Mouse (Mus musculus) ES-Bruce4 (cell line): ENCODE data around the gene Rbm15. TPM values are rescaled to one million over a fixed set of nuclear protein-coding genes. Genes with fewer than 3 reads are reported as not detected.
A peak's percentile ranks its signal among the peaks of the same experiment; 100 is the strongest.

Source experiments
- H3K27ac ChIP-seq: 2 replicates; pipeline ENCODE4 v1.5.1; 2012; ENCODE audit warnings: low read length, inconsistent platforms; ENCODE audit not compliant: insufficient read depth
- H3K27me3 ChIP-seq: 2 replicates; pipeline ENCODE4 v1.6.1; 2012; ENCODE audit warnings: mild to moderate bottlenecking, low read length, inconsistent platforms; ENCODE audit not compliant: control insufficient read depth, poor library complexity, insufficient read depth, severe bottlenecking
- H3K36me3 ChIP-seq: 2 replicates; pipeline ENCODE4 v1.6.1; 2012; ENCODE audit warnings: inconsistent platforms, mild to moderate bottlenecking, low read length, moderate library complexity; ENCODE audit not compliant: control insufficient read depth, poor library complexity, insufficient read depth, severe bottlenecking
- H3K4me1 ChIP-seq: one replicate; pipeline ENCODE4 v1.8.1; 2011; ENCODE audit warnings: low read length; ENCODE audit not compliant: control insufficient read depth, insufficient read depth
- H3K4me3 ChIP-seq: 2 replicates; pipeline ENCODE4 v1.5.1; 2011; ENCODE audit warnings: low read depth, mild to moderate bottlenecking, low read length
- H3K9ac ChIP-seq: 2 replicates; pipeline ENCODE4 v1.6.1; 2012; ENCODE audit warnings: low read depth, mild to moderate bottlenecking, inconsistent platforms; ENCODE audit not compliant: poor library complexity, severe bottlenecking
- H3K9me3 ChIP-seq: replicated peaks from 2 replicates; pipeline ENCODE4 v1.6.1; 2012; ENCODE audit warnings: mild to moderate bottlenecking, low read length, inconsistent platforms; ENCODE audit not compliant: control insufficient read depth, poor library complexity, insufficient read depth, severe bottlenecking
- CTCF ChIP-seq: IDR thresholded peaks from one replicate; pipeline ENCODE4 v1.8.1; 2011; ENCODE audit warnings: low read depth, low read length
- EP300 ChIP-seq: IDR thresholded peaks from 2 replicates; pipeline ENCODE4 v1.6.1; 2011; ENCODE audit warnings: low read depth, low read length; ENCODE audit not compliant: insufficient read depth
- POLR2A ChIP-seq: IDR thresholded peaks from one replicate; pipeline ENCODE4 v1.8.1; 2011; ENCODE audit warnings: low read length; ENCODE audit not compliant: insufficient read depth
- polyA plus RNA-seq: library from polyadenylated mRNA; stranded (reverse); fragments of >200 nt; gene quantifications from 2 replicates; pipeline ENCODE4 v1.2.4, GENCODE M21; 2011; ENCODE audit warnings: low read depth; ENCODE audit not compliant: missing spikeins, insufficient read depth, insufficient read length

Gene Rbm15
- polyA plus RNA-seq, 1 experiment, result 51.7 TPM

DNA sequence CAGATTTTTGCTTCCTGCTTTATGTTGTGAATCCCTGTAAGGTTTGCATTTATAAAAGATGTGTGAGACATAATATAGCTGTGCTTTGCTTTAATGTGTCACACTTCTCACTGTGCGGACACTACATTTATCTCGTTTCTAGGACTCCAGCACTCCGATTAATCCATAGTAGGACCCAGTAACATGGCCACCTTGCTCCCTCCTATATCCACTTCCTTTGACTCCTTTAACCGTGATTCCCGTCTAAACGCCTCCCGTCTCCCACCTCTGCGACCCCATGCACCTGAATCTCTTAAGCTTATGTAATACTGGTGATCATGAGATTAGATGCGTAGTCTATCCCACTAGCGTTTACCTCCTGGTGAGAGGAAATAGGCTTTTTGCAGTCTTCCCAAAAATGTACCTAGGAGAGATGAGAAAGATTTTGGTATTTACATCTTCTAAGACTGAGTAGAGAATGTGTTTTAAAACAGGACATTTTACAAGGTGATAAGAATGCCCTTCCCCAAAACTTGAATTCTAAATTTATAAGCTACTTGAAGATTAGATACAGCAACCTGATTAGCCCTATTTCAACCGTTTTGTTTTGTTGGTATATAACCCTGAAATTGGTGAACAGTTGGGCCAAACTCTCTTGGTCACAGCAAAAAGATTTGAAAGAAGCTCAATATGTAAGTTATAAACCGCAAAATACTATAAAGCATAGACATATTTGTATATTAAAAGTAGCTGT, 895 bp upstream of the Rbm15 start:
- Histone ChIP-seq H3K9ac (peak overlapping the region; percentile 82), H3K4me3 (peak overlapping the region; percentile 88), H3K4me1 (no peaks in the 10 kb centered on the region), H3K27me3 (no peaks in the 10 kb centered on the region), H3K27ac (peak overlapping the region; percentile 89), H3K9me3 (no peaks in the 10 kb centered on the region), H3K36me3 (peaks cover 20% of the 10 kb centered on the region)
- TF ChIP-seq EP300, result no peak
- TF ChIP-seq POLR2A, result no peak
- TF ChIP-seq CTCF, result no peak

DNA sequence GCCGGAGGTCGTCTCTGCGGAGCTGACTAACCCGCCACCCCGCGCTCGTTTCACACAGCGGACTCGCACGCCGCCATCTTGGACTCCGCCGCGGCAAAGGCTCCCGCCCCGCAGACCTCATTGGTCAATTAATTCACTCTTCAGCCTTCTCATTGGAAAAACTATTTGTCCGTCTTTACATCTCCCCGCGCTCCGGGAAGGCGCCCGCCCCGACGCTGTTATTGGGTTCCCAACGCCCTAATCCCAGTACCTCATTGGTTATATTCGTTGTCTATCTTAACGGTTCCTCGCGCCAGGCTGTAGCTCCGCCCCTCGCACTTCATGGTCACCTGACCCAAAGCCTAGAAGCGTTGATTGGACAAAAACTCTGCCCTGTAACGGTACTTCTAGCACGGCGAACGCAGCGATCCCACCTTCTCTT, 503 bp downstream of the Rbm15 start:
- no peaks in the 10 kb centered on the region for H3K9me3 ChIP-seq
- H3K27me3 ChIP-seq, result no peaks in the 10 kb centered on the region
- H3K36me3 ChIP-seq, result peaks cover 26% of the 10 kb centered on the region
- H3K27ac ChIP-seq, result peak overlapping the region; percentile 63
- no peaks in the 10 kb centered on the region for H3K4me1 ChIP-seq
- peak overlapping the region; percentile 96 for H3K9ac ChIP-seq
- TF ChIP-seq EP300 (no peak), POLR2A (peak; percentile 38), CTCF (no peak)
- peak overlapping the region; percentile 97 for H3K4me3 ChIP-seq

DNA sequence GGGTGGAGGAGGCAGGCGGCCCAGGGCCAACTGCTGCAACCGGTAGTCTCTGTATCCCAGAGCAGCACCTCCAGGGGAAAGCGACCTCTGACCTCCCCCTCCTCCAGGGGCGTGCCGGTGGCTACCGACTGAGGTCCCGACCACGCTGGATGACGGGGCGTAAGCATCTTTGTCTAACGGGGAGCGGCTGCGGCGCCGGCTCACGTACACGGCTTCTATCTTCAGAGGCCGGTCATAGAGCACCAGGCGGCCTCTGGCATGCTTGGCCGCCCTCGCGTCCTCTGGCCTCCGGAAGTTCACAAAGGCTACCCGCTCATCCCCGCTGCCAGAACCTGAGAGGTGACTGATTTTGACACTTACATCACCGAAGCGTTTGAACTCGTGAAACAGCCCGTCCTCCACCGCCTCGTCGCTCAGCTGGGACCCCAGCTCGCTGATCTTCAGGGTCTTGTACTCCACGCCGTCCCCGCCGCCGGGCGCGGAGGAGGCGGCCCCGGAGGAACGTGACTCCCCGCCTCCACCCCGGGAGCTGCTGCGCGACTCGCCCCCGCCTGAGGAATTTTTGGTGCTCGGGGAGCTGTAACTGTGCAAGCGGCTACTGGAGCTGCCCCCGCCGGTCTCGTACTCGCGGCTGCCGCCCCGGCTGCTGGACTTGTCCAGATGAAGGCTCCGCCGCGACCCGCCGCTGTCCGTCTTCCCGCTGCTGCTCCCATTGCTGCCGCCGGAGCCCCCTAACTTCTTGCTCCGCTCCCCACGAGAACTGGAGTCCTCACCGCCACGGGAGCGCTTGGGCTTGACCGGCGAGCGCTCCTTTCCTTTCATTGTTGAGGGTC, 1.1 kb downstream of the Rbm15 start:
- Histone ChIP-seq H3K36me3 (peaks cover 30% of the 10 kb centered on the region), H3K4me3 (peak overlapping the region; percentile 97), H3K9me3 (no peaks in the 10 kb centered on the region), H3K27ac (peak overlapping the region; percentile 50; the same call in 1 of the 2 replicates), H3K4me1 (no peaks in the 10 kb centered on the region), H3K27me3 (no peaks in the 10 kb centered on the region), H3K9ac (peak overlapping the region; percentile 96)
- TF ChIP-seq POLR2A (no peak), EP300 (no peak), CTCF (no peak)

DNA sequence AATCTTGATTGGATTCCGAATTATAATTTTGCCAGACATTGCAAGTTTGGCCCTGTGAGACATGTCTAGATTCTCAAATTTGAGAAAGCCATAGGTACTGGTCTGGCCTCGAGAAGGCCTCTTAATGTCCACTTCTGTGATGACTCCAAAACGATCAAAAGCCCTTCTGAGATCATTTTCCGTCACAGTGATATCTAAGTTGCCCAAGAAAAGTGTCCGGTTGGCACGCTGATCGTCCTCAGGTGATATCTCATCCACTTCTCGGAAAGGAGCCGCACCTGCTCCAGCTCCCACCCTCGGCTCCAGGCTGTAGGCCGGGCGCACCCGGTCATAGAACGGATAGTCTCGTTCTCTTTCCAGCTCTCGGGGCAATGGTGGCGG, 1.7 kb downstream of the Rbm15 start:
- Histone ChIP-seq H3K27me3 (no peaks in the 10 kb centered on the region), H3K36me3 (peaks cover 30% of the 10 kb centered on the region), H3K9me3 (no peaks in the 10 kb centered on the region), H3K4me3 (peak overlapping the region; percentile 97), H3K4me1 (no peaks in the 10 kb centered on the region), H3K27ac (no peak overlapping the region), H3K9ac (peak overlapping the region; percentile 96)
- no peak for TF ChIP-seq CTCF
- TF ChIP-seq POLR2A, result no peak
- TF ChIP-seq EP300, result no peak

GRCm38 (mm10) chr3:107330503-107331424, 2.7 kb downstream of the Rbm15 start:
- TF ChIP-seq POLR2A (no peak), CTCF (no peak), EP300 (no peak)
- no peaks in the 10 kb centered on the region for H3K4me1 ChIP-seq
- peak overlapping the region; percentile 97 for H3K4me3 ChIP-seq
- no peak overlapping the region for H3K27ac ChIP-seq
- peaks cover 34% of the 10 kb centered on the region for H3K36me3 ChIP-seq
- no peaks in the 10 kb centered on the region for H3K27me3 ChIP-seq
- H3K9ac ChIP-seq, result no peak overlapping the region
- H3K9me3 ChIP-seq, result no peaks in the 10 kb centered on the region
